Mouse (Mus musculus): Measurements from ENCODE around the gene 9130213A22Rik.

- TF ChIP-seq CTCF (conservative IDR thresholded peaks at IDR 0.05; ENCODE audit: insufficient read depth, insufficient read length, low read depth, low read length): peak; percentile 52; the same call in 1 of the 2 replicates
- TF ChIP-seq POLR2A (IDR thresholded peaks at IDR 0.05; ENCODE audit: low read depth, low read length): no peak
Observed at GRCm38 (mm10) chr11:69125041-69125851, 2.9 kb upstream of the 9130213A22Rik start.
